Mouse (Mus musculus): ENCODE results near the gene Foxp1. TPM values are rescaled to one million over a fixed set of nuclear protein-coding genes. Genes with fewer than 3 reads are reported as not detected.

Foxp1 gene
- polyA plus RNA-seq, 1 experiment from 2014 or later: 103 TPM

GRCm38 (mm10) chr6:99376721-99377120, 145.8 kb downstream of the Foxp1 start:
- peaks cover 24% of the 10 kb centered on the region for H3K4me1 ChIP-seq (replicated peaks)
- no peak overlapping the region for H3K4me3 ChIP-seq (replicated peaks)
- 75% methylated on average over 8 of the region's 8 CpGs for WGBS

GRCm38 (mm10) chr6:99375865-99376264, 146.7 kb downstream of the Foxp1 start:
- peaks cover 24% of the 10 kb centered on the region for H3K4me1 ChIP-seq (replicated peaks)
- H3K9ac ChIP-seq: no peak overlapping the region
- H3K4me3 ChIP-seq (replicated peaks): no peak overlapping the region
- no peak overlapping the region for H3K27ac ChIP-seq
- 66% methylated on average over 6 of the region's 6 CpGs for WGBS
- H3K36me3 ChIP-seq: no peaks in the 10 kb centered on the region
- ATAC-seq: no peak
- no peak overlapping the region for H3K4me2 ChIP-seq (replicated peaks)
- H3K27me3 ChIP-seq (replicated peaks): no peaks in the 10 kb centered on the region
- no peaks in the 10 kb centered on the region for H3K9me3 ChIP-seq

More at GRCm38 (mm10) chr6:99376721-99377120, 145.8 kb downstream of the Foxp1 start:
- Histone ChIP-seq H3K4me2 (replicated peaks) (no peak overlapping the region), H3K9ac (no peak overlapping the region), H3K27ac (no peak overlapping the region), H3K36me3 (no peaks in the 10 kb centered on the region), H3K9me3 (no peaks in the 10 kb centered on the region), H3K27me3 (replicated peaks) (no peaks in the 10 kb centered on the region)
- ATAC-seq: no peak

- H3K9me3 ChIP-seq: no peaks in the 10 kb centered on the region
- H3K27me3 ChIP-seq (replicated peaks): no peaks in the 10 kb centered on the region
- H3K4me2 ChIP-seq (replicated peaks): no peak overlapping the region
- peaks cover 24% of the 10 kb centered on the region for H3K4me1 ChIP-seq (replicated peaks)
- H3K27ac ChIP-seq: no peak overlapping the region
- no peaks in the 10 kb centered on the region for H3K36me3 ChIP-seq
- no peak overlapping the region for H3K4me3 ChIP-seq (replicated peaks)
- WGBS: 48% methylated on average over 4 of the region's 4 CpGs
- no peak overlapping the region for H3K9ac ChIP-seq
- no peak for ATAC-seq
Observed at GRCm38 (mm10) chr6:99375376-99375775, 147.1 kb downstream of the Foxp1 start.

- WGBS: 64% methylated on average over 19 of the region's 19 CpGs
- Histone ChIP-seq H3K9me3 (no peaks in the 10 kb centered on the region), H3K4me2 (replicated peaks) (no peak overlapping the region), H3K4me1 (replicated peaks) (peaks cover 24% of the 10 kb centered on the region), H3K36me3 (no peaks in the 10 kb centered on the region), H3K9ac (no peak overlapping the region), H3K27ac (no peak overlapping the region), H3K4me3 (replicated peaks) (no peak overlapping the region), H3K27me3 (replicated peaks) (no peaks in the 10 kb centered on the region)
- 0 out of 2 replicates have a peak, but pooled peaks have one; percentile 17 for ATAC-seq
Observed at GRCm38 (mm10) chr6:99374448-99375271, 147.9 kb downstream of the Foxp1 start.

GRCm38 (mm10) chr6:99372427-99372826, 150.1 kb downstream of the Foxp1 start:
- H3K4me1 ChIP-seq (replicated peaks): peaks cover 16% of the 10 kb centered on the region; the same call in 1 of the 2 replicates
- H3K27ac ChIP-seq: no peak overlapping the region
- no peaks in the 10 kb centered on the region for H3K27me3 ChIP-seq (replicated peaks)
- no peak overlapping the region for H3K4me2 ChIP-seq (replicated peaks)
- no peak for ATAC-seq
- H3K36me3 ChIP-seq: no peaks in the 10 kb centered on the region
- H3K9ac ChIP-seq: no peak overlapping the region
- H3K4me3 ChIP-seq (replicated peaks): no peak overlapping the region
- H3K9me3 ChIP-seq: no peaks in the 10 kb centered on the region
- 66% methylated on average over 5 of the region's 5 CpGs for WGBS

GRCm38 (mm10) chr6:99372016-99372415, 150.5 kb downstream of the Foxp1 start:
- H3K9ac ChIP-seq: no peak overlapping the region
- ATAC-seq: no peak
- H3K9me3 ChIP-seq: no peaks in the 10 kb centered on the region
- H3K27ac ChIP-seq: no peak overlapping the region
- H3K4me2 ChIP-seq (replicated peaks): no peak overlapping the region
- no peaks in the 10 kb centered on the region for H3K36me3 ChIP-seq
- H3K27me3 ChIP-seq (replicated peaks): no peaks in the 10 kb centered on the region
- no peak overlapping the region for H3K4me3 ChIP-seq (replicated peaks)
- H3K4me1 ChIP-seq (replicated peaks): peaks cover 12% of the 10 kb centered on the region; the same call in 1 of the 2 replicates
- 65% methylated on average over 6 of the region's 6 CpGs for WGBS

- no peaks in the 10 kb centered on the region for H3K36me3 ChIP-seq
- H3K9me3 ChIP-seq: no peaks in the 10 kb centered on the region
- WGBS: 85% methylated on average over 2 of the region's 2 CpGs
- H3K27ac ChIP-seq: no peak overlapping the region
- H3K27me3 ChIP-seq (replicated peaks): no peaks in the 10 kb centered on the region
- no peak for ATAC-seq
- H3K4me2 ChIP-seq (replicated peaks): no peak overlapping the region
- no peak overlapping the region for H3K9ac ChIP-seq
- peaks cover 5% of the 10 kb centered on the region; the same call in 1 of the 2 replicates for H3K4me1 ChIP-seq (replicated peaks)
- H3K4me3 ChIP-seq (replicated peaks): no peak overlapping the region
Observed at GRCm38 (mm10) chr6:99369931-99370330, 152.6 kb downstream of the Foxp1 start.

- Histone ChIP-seq H3K4me2 (replicated peaks) (no peak overlapping the region), H3K36me3 (no peaks in the 10 kb centered on the region), H3K27ac (no peak overlapping the region), H3K4me1 (replicated peaks) (no peaks in the 10 kb centered on the region), H3K27me3 (replicated peaks) (no peaks in the 10 kb centered on the region), H3K4me3 (replicated peaks) (no peak overlapping the region), H3K9me3 (no peaks in the 10 kb centered on the region), H3K9ac (no peak overlapping the region)
- ATAC-seq: no peak
- 90% methylated on average over 3 of the region's 3 CpGs for WGBS
Observed at GRCm38 (mm10) chr6:99369156-99369555, 153.4 kb downstream of the Foxp1 start.

- ATAC-seq: no peak
- H3K4me2 ChIP-seq (replicated peaks): no peak overlapping the region
- H3K9me3 ChIP-seq: no peaks in the 10 kb centered on the region
- no peaks in the 10 kb centered on the region for H3K27me3 ChIP-seq (replicated peaks)
- no peak overlapping the region for H3K9ac ChIP-seq
- H3K4me3 ChIP-seq (replicated peaks): no peak overlapping the region
- 76% methylated on average over 4 of the region's 4 CpGs for WGBS
- H3K36me3 ChIP-seq: no peaks in the 10 kb centered on the region
- no peak overlapping the region for H3K27ac ChIP-seq
- no peaks in the 10 kb centered on the region for H3K4me1 ChIP-seq (replicated peaks)
Observed at GRCm38 (mm10) chr6:99368118-99368753, 154.3 kb downstream of the Foxp1 start.

- Histone ChIP-seq H3K27ac (no peak overlapping the region), H3K4me1 (replicated peaks) (0 out of 2 replicates have a peak, but pooled peaks cover 3% of the 10 kb centered on the region), H3K4me2 (replicated peaks) (no peak overlapping the region), H3K36me3 (no peaks in the 10 kb centered on the region), H3K27me3 (replicated peaks) (no peaks in the 10 kb centered on the region), H3K4me3 (replicated peaks) (no peak overlapping the region), H3K9ac (no peak overlapping the region), H3K9me3 (no peaks in the 10 kb centered on the region)
- WGBS: 46% methylated on average over 6 of the region's 6 CpGs
- no peak for ATAC-seq
Observed at GRCm38 (mm10) chr6:99364545-99364944, 158.0 kb downstream of the Foxp1 start.

- no peak overlapping the region for H3K4me2 ChIP-seq (replicated peaks)
- H3K27ac ChIP-seq: no peak overlapping the region
- 0 out of 2 replicates have a peak, but pooled peaks cover 7% of the 10 kb centered on the region for H3K4me1 ChIP-seq (replicated peaks)
- H3K9me3 ChIP-seq: no peaks in the 10 kb centered on the region
- WGBS: 85% methylated on average over 4 of the region's 4 CpGs
- H3K9ac ChIP-seq: no peak overlapping the region
- H3K4me3 ChIP-seq (replicated peaks): no peak overlapping the region
- H3K36me3 ChIP-seq: no peaks in the 10 kb centered on the region
- no peaks in the 10 kb centered on the region for H3K27me3 ChIP-seq (replicated peaks)
- ATAC-seq: no peak
Observed at GRCm38 (mm10) chr6:99360581-99360980, 161.9 kb downstream of the Foxp1 start.

- no peak overlapping the region for H3K9ac ChIP-seq
- H3K27ac ChIP-seq: no peak overlapping the region
- ATAC-seq: no peak
- H3K4me2 ChIP-seq (replicated peaks): no peak overlapping the region
- H3K9me3 ChIP-seq: no peaks in the 10 kb centered on the region
- WGBS: 76% methylated on average over 6 of the region's 6 CpGs
- H3K27me3 ChIP-seq (replicated peaks): no peaks in the 10 kb centered on the region
- H3K4me3 ChIP-seq (replicated peaks): no peak overlapping the region
- H3K36me3 ChIP-seq: no peaks in the 10 kb centered on the region
- H3K4me1 ChIP-seq (replicated peaks): 0 out of 2 replicates have a peak, but pooled peaks cover 11% of the 10 kb centered on the region
Observed at GRCm38 (mm10) chr6:99359765-99360499, 162.6 kb downstream of the Foxp1 start.

Data from intestine, embryonic 15.5 days (tissue).